Mouse (Mus musculus) right cerebral cortex, postnatal 25 days (tissue): ENCODE data around the gene Olfr315.
"Not testable (repeated sequence)": the region's sequence is repeated elsewhere in the genome, so short reads cannot be mapped to it uniquely, and the experiment has no call there.

ENCODE experiments used
- DNase-seq: peaks from one replicate; pipeline ENCODE4 v3.0.0; 2022

Olfr315 gene

DNA sequence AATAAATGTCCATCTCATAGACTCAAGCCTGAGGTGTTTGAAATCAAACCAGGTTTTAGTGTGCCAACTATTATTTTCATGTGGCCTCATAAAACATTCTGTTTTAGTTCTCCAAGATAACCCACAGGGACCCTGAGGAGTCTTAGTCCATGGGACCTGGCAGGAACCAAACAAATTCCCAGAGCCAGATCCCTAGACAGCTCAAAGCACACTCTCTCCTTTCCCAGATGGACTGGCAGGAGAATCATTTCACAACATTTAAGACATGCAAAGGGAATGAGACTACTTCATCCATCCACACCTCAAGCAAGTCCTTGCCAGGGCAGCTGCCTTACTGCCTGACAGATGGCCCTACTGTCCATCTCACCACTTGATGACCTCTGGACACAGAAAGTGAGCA lies 55.9 kb downstream of the Olfr315 start, which contains the start of gene Olfr312:
TSS of gene Olfr312 (plus strand) at position 301 of the 400 bp plus-strand sequence.
- not testable (repeated sequence) for DNase-seq

DNA sequence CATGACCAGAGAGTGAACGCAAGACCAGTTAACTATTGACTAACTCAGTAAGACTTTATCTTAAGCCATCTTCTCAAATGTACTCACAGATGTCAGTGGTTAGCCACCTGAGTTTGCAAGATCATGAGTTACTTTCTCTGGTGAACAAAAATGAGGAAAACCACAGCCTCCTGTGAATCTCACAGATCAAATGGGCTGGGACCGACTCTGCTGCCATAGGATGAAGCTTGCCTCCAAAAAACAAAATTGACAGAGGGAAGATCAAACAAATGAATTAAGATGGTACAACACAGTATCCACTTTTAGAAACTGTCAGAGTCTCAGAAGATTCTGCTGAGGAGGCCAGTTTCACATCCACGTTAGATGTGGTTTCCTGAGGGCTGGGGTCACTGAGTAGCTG lies 56.8 kb downstream of the Olfr315 start:
- no peak for DNase-seq
